Mouse (Mus musculus) brain, adult 2 months (tissue): Measurements from ENCODE around the gene Ndufb11.
A peak's percentile ranks its signal among the peaks of the same experiment; 100 is the strongest.

Experiments
- DNase-seq: peaks from one replicate; pipeline ENCODE4 v3.0.0; 2011; ENCODE audit warnings: low read depth, low spot score

The Ndufb11 gene

GRCm38 (mm10) chrX:20617176-20617902 lies at the start of gene Ndufb11, which contains the start of gene Rbm10:
TSS of gene Ndufb11 (minus strand) at chrX:20617619.
TSS of gene Rbm10 (plus strand) at chrX:20617503.
- DNase-seq: peak; percentile 93

GRCm38 (mm10) chrX:20663444-20663790 lies 46.0 kb upstream of the Ndufb11 start:
- peak; percentile 48 for DNase-seq

- DNase-seq: peak; percentile 95
Observed at GRCm38 (mm10) chrX:20662716-20663443, 45.5 kb upstream of the Ndufb11 start.

- DNase-seq: no peak
Observed at GRCm38 (mm10) chrX:20662317-20662715, 44.9 kb upstream of the Ndufb11 start.

GRCm38 (mm10) chrX:20658891-20659406 lies 41.5 kb upstream of the Ndufb11 start:
- DNase-seq: no peak

GRCm38 (mm10) chrX:20658026-20658652 lies 40.7 kb upstream of the Ndufb11 start, which contains the start of gene Uba1:
TSS of gene Uba1 (plus strand) at chrX:20658326.
- peak; percentile 95 for DNase-seq

- DNase-seq: no peak
Observed at GRCm38 (mm10) chrX:20657593-20657992, 40.2 kb upstream of the Ndufb11 start.

GRCm38 (mm10) chrX:20644780-20645179 lies 27.4 kb upstream of the Ndufb11 start:
- DNase-seq: no peak

GRCm38 (mm10) chrX:20638141-20638540 lies 20.7 kb upstream of the Ndufb11 start:
- no peak for DNase-seq

GRCm38 (mm10) chrX:20617903-20618399 lies 532 bp upstream of the Ndufb11 start:
- DNase-seq: peak; percentile 59

GRCm38 (mm10) chrX:20616861-20617175 lies 601 bp downstream of the Ndufb11 start:
- peak; percentile 82 for DNase-seq

- DNase-seq: no peak
Observed at GRCm38 (mm10) chrX:20608500-20608899, 8.9 kb downstream of the Ndufb11 start.

GRCm38 (mm10) chrX:20587968-20588367 lies 29.5 kb downstream of the Ndufb11 start:
- no peak for DNase-seq

- no peak for DNase-seq
Observed at GRCm38 (mm10) chrX:20573927-20574326, 43.5 kb downstream of the Ndufb11 start.

- DNase-seq: peak; percentile 7
Observed at GRCm38 (mm10) chrX:20572683-20573082, 44.7 kb downstream of the Ndufb11 start.

GRCm38 (mm10) chrX:20571024-20571423 lies 46.4 kb downstream of the Ndufb11 start:
- peak; percentile 28 for DNase-seq
